Mouse (Mus musculus) erythroblast, adult 5-6 weeks (primary cell): Measurements from ENCODE around the gene Zfp420. TPM values are rescaled to one million over a fixed set of nuclear protein-coding genes. Genes with fewer than 3 reads are reported as not detected.
A peak's percentile ranks its signal among the peaks of the same experiment; 100 is the strongest.
"Not testable (repeated sequence)": the region's sequence is repeated elsewhere in the genome, so short reads cannot be mapped to it uniquely, and the experiment has no call there.

Experiments
- ATAC-seq: replicated peaks from 2 replicates; pipeline ENCODE4 v1.8.0; 2016; ENCODE audit warnings: moderate number of reproducible peaks, mild to moderate bottlenecking, moderate TSS enrichment, inconsistent platforms; ENCODE audit not compliant: poor library complexity, low FRiP score, severe bottlenecking
- total RNA-seq, 2 experiments: library from RNA; stranded (forward) in 1 of 2; stranded (reverse) in 1 of 2; fragments of 150-400 nt in 1 of 2; fragments of 200-764, 138-1000 nt in 1 of 2; gene quantifications; 2 replicates each; pipeline versions ENCODE4 v1.2.3 to v1.2.4; 2015 to 2017; ENCODE audit warnings: low replicate concordance in 2 of 2

Gene Zfp420
- total RNA-seq (2015; ENCODE audit: low replicate concordance): 1.5 TPM in 1 of 2 replicates, not detected in the other
- 0.26 and 0.28 TPM in 2 replicates for total RNA-seq (2017; ENCODE audit: low replicate concordance)

DNA sequence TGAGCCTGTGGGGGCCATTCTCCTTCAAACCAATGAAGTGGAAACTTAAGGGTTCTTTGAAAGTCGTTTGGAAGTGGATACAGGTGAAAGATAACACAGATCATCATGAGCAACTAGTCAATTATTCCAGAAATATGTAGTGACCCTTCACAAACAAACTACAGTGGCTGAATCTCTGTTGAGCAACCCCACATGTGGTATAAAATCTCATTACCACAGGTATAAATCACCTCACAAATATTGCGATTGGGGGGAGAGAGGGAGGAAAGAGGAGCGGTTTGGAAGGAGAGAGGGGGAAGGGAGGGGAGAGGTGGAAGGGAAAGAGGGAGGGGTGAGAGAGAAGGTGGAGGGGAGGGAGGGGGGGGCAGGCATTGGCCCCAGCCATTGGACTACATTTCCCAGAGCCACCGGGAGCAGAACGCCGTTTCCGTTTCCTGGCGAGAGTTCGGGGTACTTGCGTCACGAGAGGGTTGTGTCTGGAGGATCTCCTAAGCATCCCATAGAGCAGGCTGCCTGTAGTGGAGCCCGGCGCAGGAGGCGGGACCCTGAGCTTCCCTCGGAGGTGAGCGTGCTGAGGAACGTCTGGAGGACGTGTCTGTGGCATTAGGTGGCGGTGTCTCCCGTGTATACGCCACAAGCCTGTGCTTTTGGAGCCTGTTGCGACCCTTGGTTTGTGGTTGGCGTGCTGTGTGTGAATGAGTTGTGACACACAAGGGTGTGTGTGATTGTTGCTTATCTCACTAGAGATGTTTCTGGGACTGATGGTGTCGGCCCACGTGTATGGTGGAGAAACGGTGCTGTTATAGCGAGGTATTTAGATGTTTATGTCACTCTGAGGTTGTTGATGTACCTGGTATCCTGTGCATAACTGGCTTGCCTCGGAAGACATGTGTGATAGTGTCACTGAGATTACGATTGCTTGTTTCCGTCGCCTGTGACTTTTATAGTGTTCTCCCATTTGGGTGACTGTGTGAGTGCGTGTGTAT lies at the start of gene Zfp420:
TSS of gene Zfp420 (plus strand) at position 448 of the 986 bp plus-strand sequence.
- no peak for ATAC-seq

- ATAC-seq: no peak
Measured at GRCm38 (mm10) chr7:29812244-29812643, 47.5 kb upstream of the Zfp420 start.

GRCm38 (mm10) chr7:29814381-29814780 lies 45.4 kb upstream of the Zfp420 start:
- no peak for ATAC-seq

- ATAC-seq: peak; percentile 15
Measured at GRCm38 (mm10) chr7:29815061-29815784, 44.6 kb upstream of the Zfp420 start.

GRCm38 (mm10) chr7:29815910-29816429 lies 43.8 kb upstream of the Zfp420 start, which contains the start of gene Zfp790:
TSS of gene Zfp790 (plus strand) at chr7:29816114.
- ATAC-seq: peak; percentile 99

- ATAC-seq: peak; percentile 78
Measured at GRCm38 (mm10) chr7:29818619-29819254, 41.0 kb upstream of the Zfp420 start.

DNA sequence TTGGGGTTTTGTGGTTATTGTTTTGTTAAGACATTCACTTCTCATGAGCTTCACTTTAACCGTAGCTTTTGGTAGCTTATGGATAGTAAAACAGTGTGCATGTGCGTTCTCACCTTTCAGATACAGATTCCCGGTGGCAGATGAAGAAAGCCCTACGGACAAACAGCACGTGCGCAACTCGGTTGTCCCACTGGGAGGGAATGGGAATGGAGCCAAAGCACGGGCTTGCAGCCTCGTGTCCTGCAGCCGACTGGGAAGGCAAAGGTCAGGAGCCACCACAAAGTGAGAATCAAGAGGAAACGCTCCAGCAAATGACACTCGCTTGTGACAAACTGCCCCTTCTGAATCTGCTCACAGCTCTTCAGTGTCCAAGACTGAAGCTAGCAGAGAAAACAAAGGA lies 31.8 kb upstream of the Zfp420 start:
- no peak for ATAC-seq

DNA sequence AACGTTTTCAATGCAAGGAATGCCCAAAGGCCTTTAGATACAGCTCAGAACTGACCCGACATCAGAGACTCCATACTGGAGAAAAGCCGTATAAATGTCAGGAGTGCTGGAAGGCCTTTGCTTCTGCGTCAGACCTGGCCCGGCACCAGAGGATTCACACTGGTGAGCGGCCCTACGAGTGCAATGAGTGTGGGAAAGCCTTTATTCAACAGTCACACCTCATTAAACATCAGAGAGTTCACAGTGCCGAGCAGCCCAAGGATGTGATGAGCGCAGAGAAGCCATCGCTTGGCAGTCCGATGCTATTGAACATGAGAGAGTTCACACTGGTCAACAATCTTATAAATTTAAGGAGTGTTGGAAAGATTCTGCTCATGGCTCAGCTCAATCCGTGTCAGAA lies 30.0 kb upstream of the Zfp420 start:
- ATAC-seq: no peak

DNA sequence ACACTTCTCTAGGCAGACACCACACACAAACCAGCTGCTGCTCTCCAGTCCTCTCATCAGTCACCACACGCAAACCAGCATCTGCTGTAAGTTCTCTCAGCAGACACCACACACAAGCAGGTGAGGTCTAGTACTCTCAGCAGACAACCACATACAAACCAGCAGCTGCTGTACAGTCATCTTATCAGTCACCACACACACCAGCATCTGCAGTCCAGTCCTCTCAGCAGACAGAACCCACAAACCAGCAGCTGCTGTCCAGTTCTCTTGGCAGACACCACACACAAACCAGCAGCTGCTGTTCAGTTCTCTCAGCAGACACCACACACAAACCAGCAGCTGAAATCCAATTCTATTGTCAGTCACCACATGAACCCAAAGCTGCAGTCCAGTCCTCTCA lies 23.0 kb upstream of the Zfp420 start:
- ATAC-seq: no peak

DNA sequence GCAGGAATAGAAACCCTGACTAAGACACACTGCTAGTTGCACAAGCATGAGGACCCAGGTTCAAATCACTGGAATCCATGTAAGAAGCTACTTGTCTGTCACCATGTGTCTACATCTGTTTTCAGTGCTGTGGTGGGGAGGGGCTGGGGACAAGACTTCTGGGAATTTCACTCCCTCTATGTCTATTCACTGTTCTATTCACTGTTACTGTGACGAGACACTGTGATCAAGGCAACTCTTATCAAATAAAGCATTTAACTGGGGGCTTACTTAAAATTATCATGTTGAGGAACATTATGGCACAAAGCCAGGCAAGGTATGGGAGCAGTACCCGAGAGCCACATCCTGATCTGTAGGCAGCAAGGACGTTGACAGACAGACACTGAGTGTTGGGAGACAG lies 20.5 kb upstream of the Zfp420 start:
- no peak for ATAC-seq

GRCm38 (mm10) chr7:29842105-29842504 lies 17.7 kb upstream of the Zfp420 start:
- ATAC-seq: no peak

DNA sequence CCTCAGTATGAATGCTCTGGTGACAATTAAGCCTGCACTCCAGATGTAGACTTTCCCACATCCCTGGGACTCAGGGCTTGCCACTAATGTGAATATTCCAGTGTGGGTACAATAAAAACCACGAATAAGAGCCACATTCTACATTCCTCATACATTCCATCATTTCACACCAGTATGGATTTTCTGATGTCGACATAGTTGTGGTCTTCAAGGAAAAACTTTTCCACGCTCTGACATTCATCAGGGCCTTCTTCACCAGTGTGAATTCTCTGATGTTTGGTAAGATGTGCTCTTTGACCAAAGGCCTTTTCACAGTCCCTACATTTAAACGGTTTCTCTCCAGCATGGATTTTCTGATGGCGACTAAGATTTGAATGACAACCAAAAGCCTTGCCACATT lies 15.2 kb upstream of the Zfp420 start:
- ATAC-seq: no peak

DNA sequence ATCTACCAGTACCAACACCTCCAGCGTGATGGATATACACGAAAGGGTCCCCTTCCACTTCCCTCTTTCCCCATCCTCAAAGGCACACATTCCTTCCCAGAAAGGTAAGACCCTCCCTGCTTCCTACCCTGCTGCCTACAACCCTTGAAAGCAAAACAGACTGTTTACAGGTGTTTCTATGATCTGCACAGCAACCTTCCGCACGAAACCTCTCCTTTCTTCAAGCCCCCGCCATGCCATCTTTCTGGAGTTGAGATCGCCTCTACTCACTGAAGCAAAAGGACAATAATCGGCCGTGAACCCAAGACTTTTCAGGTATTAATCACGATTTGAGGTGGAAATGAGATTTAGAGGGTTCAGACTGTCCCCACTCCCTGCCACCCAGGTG lies 7.0 kb upstream of the Zfp420 start:
- ATAC-seq: no peak

- peak; percentile 73; the same call in 1 of the 2 replicates for ATAC-seq
Measured at GRCm38 (mm10) chr7:29853219-29853842, 6.4 kb upstream of the Zfp420 start, which contains the start of gene Zfp940. TSS of gene Zfp940 (minus strand) at chr7:29853669.

DNA sequence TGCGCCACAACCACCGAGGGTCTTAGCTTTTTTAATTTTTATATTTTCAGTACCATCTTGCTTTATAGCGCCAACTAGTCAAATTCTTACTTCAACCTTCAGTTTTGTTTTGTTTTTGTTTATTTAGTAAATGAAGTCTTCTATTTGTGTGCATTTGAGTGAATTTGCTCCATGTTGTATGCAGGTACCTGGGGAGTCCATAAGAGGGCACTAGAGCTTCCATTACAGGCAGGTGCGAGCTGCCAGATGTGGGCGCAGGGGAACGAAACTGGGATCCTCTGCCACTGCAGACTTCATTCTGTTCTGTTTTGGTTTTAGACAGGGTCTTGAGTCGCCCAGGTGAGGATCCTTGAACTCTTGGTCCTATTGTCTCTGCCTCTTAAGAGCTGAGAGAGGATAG lies 1.9 kb downstream of the Zfp420 start:
- no peak for ATAC-seq

DNA sequence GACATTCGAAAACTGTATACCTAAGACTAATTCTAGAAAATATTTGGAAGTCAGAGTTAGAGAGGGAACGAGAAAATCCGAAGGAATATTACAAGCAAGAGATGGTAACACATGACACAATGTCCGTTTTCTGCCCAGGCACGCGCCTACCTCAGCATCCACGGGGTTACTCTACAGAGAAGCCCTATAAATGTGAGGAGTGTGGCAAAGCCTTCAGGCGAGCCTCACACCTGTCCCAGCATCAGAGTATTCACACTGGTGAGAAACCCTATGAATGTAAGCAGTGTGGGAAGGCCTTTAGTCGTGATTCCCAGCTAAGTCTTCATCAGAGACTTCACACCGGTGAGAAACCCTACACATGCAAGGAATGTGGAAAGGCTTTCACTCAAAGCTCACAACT lies 14.5 kb downstream of the Zfp420 start:
- ATAC-seq: no peak

DNA sequence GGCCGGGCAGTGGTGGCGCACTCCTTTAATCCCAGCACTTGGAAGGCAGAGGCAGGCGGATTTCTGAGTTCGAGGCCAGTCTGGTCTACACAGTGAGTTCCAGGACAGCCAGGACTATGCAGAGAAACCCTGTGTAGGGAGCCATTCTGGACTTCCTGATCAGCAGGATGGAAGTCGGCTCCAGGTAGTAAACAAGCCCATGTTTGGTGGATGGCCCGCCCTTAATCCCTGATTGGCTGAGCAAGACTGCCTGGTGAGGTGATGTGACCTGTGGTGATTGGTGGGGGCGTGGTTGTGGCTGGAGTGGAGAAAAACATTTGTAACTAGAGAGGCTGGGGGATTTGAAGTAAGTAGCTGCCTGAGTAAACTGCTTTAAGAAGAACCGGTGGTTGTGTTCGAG lies 17.8 kb downstream of the Zfp420 start:
- ATAC-seq: not testable (repeated sequence)

DNA sequence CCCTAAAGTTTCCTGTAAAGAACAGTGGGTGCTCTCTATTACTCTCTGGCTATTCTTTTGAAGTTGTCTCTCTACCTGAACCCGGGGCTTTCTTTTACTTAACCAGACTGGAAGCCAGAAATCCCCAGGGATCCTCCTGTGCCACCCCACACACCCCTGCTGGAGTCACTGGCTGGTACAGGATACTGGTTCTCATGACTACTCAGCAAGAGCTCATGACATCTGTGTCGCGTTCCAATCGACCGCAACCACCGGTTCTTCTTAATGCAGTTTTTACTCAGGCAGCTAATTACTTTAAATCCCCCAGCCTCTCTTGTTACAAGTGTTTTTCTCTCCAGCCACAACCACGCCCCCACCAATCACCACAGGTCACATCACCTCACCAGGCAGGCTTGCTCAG lies 20.3 kb downstream of the Zfp420 start:
- no peak for ATAC-seq

DNA sequence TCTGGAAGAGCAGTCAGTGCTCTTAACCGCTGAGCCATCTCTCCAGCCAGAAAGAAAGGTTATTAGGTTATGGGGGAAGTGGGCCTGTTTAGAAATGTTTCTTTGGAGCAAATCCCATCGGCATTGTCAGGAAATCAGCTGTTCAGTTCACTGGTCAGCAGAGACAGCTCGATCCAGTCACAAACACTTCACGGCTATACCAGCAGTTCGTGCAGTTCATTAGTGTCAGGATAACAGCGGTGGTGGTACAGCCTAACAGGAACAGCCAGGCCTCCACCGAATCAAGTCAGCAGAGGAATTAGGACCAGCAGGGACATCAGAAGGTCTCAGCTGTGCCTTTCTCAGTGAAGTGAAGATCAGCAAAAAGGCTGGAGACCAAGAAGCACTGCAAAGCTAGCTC lies 21.1 kb downstream of the Zfp420 start:
- no peak for ATAC-seq
